Mouse (Mus musculus) liver, embryonic 11.5 days (tissue): Measurements from ENCODE around the gene Ikzf2. TPM values are rescaled to one million over a fixed set of nuclear protein-coding genes. Genes with fewer than 3 reads are reported as not detected.

Source experiments
- ATAC-seq: fragments of 200-750 bp; cut with Nextera tagmentation; replicated peaks from 2 replicates; pipeline ENCODE4 v1.8.0; 2017; ENCODE audit warnings: moderate number of reproducible peaks, mild to moderate bottlenecking, moderate TSS enrichment, moderate library complexity; ENCODE audit not compliant: low FRiP score
- DNase-seq: peaks from one replicate; pipeline ENCODE4 v3.0.0-alpha.2; 2017; ENCODE audit warnings: low spot score
- H3K27ac ChIP-seq: fragments of 300-500 bp; sonication (generic); 2 replicates; pipeline ENCODE4 v1.5.1; 2014; ENCODE audit warnings: mild to moderate bottlenecking, low read depth, low read length, control low read depth
- H3K27me3 ChIP-seq: fragments of 300-500 bp; sonication (generic); replicated peaks from 2 replicates; pipeline ENCODE4 v1.6.1; 2014; ENCODE audit warnings: low read length, mixed read lengths; ENCODE audit not compliant: control insufficient read depth, insufficient read depth
- H3K36me3 ChIP-seq: fragments of 300-500 bp; sonication (generic); 2 replicates; pipeline ENCODE4 v1.6.1; 2014; ENCODE audit warnings: mild to moderate bottlenecking, low read length, moderate library complexity, mixed read lengths; ENCODE audit not compliant: control insufficient read depth, insufficient read depth
- H3K4me1 ChIP-seq: fragments of 300-500 bp; sonication (generic); replicated peaks from 2 replicates; pipeline ENCODE4 v1.6.1; 2014; ENCODE audit warnings: low read length, mixed read lengths; ENCODE audit not compliant: control insufficient read depth, insufficient read depth
- H3K4me2 ChIP-seq: fragments of 300-500 bp; sonication (generic); 2 replicates; pipeline ENCODE4 v1.6.1; 2014; ENCODE audit warnings: mild to moderate bottlenecking, control low read depth, moderate library complexity
- H3K4me3 ChIP-seq: fragments of 300-500 bp; sonication (generic); 2 replicates; pipeline ENCODE4 v1.5.1; 2014; ENCODE audit warnings: low read depth, low read length, control low read depth
- H3K9ac ChIP-seq: fragments of 300-500 bp; sonication (generic); 2 replicates; pipeline ENCODE4 v1.6.1; 2014; ENCODE audit warnings: low read depth, low read length, control low read depth
- H3K9me3 ChIP-seq: fragments of 300-500 bp; sonication (generic); 2 replicates; pipeline ENCODE4 v1.6.1; 2016; ENCODE audit warnings: low read length, inconsistent platforms, mixed read lengths; ENCODE audit not compliant: control insufficient read depth
- WGBS: fragments of 180-500 bp; shearing (Covaris S2); extraction: QIAGEN DNeasy Blood & Tissue Kit; methylation state at CpG from one replicate; pipeline ENCODE4 v1.1.7; 2014; 5-methylcytosine and 5-hydroxymethylcytosine counted together
- polyA plus RNA-seq: library from polyadenylated mRNA; unstranded; fragments of >200 nt; fragmentation: Nextera tagmentation; extraction: Ambion mirVana; gene quantifications from 2 replicates; pipeline ENCODE4 v1.2.1, GENCODE M21; 2014

The Ikzf2 gene
- polyA plus RNA-seq, 1 experiment from 2014 or later: 3.5 TPM

DNA sequence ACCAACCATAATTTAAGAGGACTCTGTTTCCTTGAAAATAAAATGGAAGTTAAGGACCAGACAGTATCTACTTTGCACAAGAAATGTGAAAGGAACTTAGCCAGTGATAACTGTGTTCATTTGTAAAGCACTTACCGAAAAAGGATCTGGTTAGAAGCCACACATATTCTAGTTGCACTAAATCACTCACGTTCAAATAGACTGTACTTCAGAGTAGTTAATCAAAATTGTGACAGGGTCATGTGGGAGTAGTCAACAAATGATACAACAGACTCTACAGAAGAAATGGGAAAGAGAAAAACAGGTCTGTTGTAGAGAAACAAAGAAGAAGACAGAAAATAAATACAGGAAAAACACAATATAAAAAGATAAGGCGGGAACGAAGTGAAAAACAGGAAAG lies 158.3 kb downstream of the Ikzf2 start:
- no peaks in the 10 kb centered on the region for H3K4me1 ChIP-seq
- no peak overlapping the region for H3K4me3 ChIP-seq
- no peak overlapping the region for H3K9ac ChIP-seq
- H3K36me3 ChIP-seq: no peaks in the 10 kb centered on the region
- H3K27ac ChIP-seq: no peak overlapping the region
- no peak overlapping the region for H3K4me2 ChIP-seq
- ATAC-seq (no peak), DNase-seq (no peak)
- H3K9me3 ChIP-seq: no peaks in the 10 kb centered on the region
- H3K27me3 ChIP-seq: no peaks in the 10 kb centered on the region
- WGBS: 45% methylated on average over 4 of the region's 4 CpGs

- H3K9me3 ChIP-seq: no peaks in the 10 kb centered on the region
- H3K4me3 ChIP-seq: no peak overlapping the region
- no peaks in the 10 kb centered on the region for H3K36me3 ChIP-seq
- H3K4me2 ChIP-seq: no peak overlapping the region
- DNase-seq (no peak), ATAC-seq (no peak)
- 94% methylated on average over 2 of the region's 2 CpGs for WGBS
- no peak overlapping the region for H3K27ac ChIP-seq
- no peaks in the 10 kb centered on the region; the same call in none of the 2 replicates for H3K4me1 ChIP-seq
- no peaks in the 10 kb centered on the region for H3K27me3 ChIP-seq
- no peak overlapping the region for H3K9ac ChIP-seq
Observed at GRCm38 (mm10) chr1:69521656-69522055, 165.4 kb downstream of the Ikzf2 start.

DNA sequence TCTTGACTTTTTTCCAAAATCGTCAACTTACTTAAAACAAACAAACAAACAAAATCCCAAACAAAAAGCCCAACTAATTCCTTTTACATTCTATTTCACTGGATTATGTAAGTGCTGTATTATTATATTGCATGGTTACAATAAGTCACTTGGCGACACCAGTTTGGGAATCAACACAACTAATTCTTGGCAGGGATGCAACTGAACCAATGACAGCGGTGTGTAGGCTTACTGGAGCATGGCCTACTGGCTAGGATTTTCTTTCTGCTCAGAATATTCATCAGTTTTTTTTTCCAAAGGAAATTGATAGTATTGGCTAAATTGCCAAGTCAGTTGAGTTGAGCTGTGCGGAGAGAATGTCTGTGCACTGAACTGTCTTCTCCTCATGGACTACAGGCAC lies 167.7 kb downstream of the Ikzf2 start:
- ATAC-seq: no peak
- Histone ChIP-seq H3K36me3 (no peaks in the 10 kb centered on the region), H3K4me1 (peaks cover 16% of the 10 kb centered on the region), H3K9me3 (no peaks in the 10 kb centered on the region), H3K9ac (no peak overlapping the region), H3K27me3 (no peaks in the 10 kb centered on the region), H3K4me3 (no peak overlapping the region), H3K27ac (no peak overlapping the region), H3K4me2 (no peak overlapping the region)
- WGBS: 93% methylated on average over 4 of the region's 4 CpGs
- DNase-seq: no peak

- no peak overlapping the region for H3K4me2 ChIP-seq
- 57% methylated on average over 4 of the region's 4 CpGs for WGBS
- ATAC-seq: no peak
Observed at GRCm38 (mm10) chr1:69518012-69518411, 169.0 kb downstream of the Ikzf2 start.

DNA sequence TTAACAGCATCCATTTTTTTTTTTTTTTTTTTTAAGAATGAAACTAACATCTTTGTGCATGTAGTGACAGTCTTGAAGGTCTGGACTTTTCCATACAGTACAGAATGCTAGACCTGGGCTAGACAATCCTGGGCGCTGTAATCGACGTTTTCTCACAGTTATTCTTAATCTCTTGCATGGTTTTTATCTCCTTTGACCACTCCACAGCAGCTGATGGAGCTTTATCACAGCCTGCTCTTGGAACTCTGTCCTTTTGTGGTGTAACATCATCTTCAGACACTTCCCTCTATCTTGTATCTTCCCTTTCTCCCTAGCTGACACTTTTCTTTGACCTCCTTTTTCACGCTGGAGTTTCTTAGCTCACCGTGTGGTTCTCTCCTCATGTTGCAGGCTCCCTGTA lies 170.9 kb downstream of the Ikzf2 start:
- Histone ChIP-seq H3K9me3 (no peaks in the 10 kb centered on the region), H3K36me3 (no peaks in the 10 kb centered on the region), H3K4me1 (peaks cover 31% of the 10 kb centered on the region), H3K4me2 (peak overlapping the region; percentile 26), H3K9ac (no peak overlapping the region), H3K27me3 (no peaks in the 10 kb centered on the region), H3K27ac (no peak overlapping the region), H3K4me3 (no peak overlapping the region)
- 41% methylated on average over 5 of the region's 5 CpGs for WGBS
- no peak for DNase-seq
- peak; percentile 75 for ATAC-seq

More at GRCm38 (mm10) chr1:69518012-69518411, 169.0 kb downstream of the Ikzf2 start:
- peaks cover 29% of the 10 kb centered on the region for H3K4me1 ChIP-seq
- no peak overlapping the region for H3K27ac ChIP-seq
- no peaks in the 10 kb centered on the region for H3K27me3 ChIP-seq
- no peak for DNase-seq
- no peaks in the 10 kb centered on the region for H3K36me3 ChIP-seq
- no peak overlapping the region for H3K9ac ChIP-seq
- H3K4me3 ChIP-seq: no peak overlapping the region
- H3K9me3 ChIP-seq: no peaks in the 10 kb centered on the region

GRCm38 (mm10) chr1:69513595-69514250 lies 173.3 kb downstream of the Ikzf2 start:
- 7% methylated on average over 5 of the region's 5 CpGs for WGBS
- Histone ChIP-seq H3K9ac (no peak overlapping the region), H3K27me3 (no peaks in the 10 kb centered on the region), H3K27ac (peak overlapping the region; percentile 45; the same call in 1 of the 2 replicates), H3K4me2 (peak overlapping the region; percentile 53), H3K9me3 (no peaks in the 10 kb centered on the region), H3K4me3 (no peak overlapping the region; the same call in 1 of the 2 replicates), H3K36me3 (no peaks in the 10 kb centered on the region), H3K4me1 (peaks cover 31% of the 10 kb centered on the region)
- ATAC-seq (peak; percentile 80), DNase-seq (peak; percentile 46)

DNA sequence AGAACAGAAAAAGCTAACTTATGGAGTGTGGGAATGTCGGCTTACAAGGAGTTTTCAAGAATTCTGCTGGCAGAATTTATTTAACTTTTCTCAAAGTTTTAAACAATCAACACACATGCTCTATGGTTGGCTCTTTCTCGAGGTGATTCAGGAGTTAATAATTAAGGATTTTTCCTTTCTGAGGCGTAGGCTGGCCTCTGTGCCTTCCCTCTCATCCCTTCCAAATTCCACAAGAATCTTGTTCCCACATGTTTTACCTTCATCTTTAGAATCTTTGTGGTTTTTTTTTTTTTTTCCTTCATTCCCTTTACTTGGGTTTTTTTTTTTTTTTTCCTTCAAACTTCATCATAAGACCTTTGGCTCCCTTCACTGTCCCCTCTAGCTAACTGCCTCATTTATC lies 178.8 kb downstream of the Ikzf2 start:
- H3K9me3 ChIP-seq: no peaks in the 10 kb centered on the region
- 77% methylated on average over 3 of the region's 3 CpGs for WGBS
- no peak overlapping the region for H3K4me3 ChIP-seq
- DNase-seq: no peak
- no peak overlapping the region for H3K4me2 ChIP-seq
- no peaks in the 10 kb centered on the region for H3K36me3 ChIP-seq
- H3K9ac ChIP-seq: no peak overlapping the region
- no peaks in the 10 kb centered on the region for H3K27me3 ChIP-seq
- H3K4me1 ChIP-seq: peaks cover 13% of the 10 kb centered on the region
- ATAC-seq: no peak
- no peak overlapping the region for H3K27ac ChIP-seq

DNA sequence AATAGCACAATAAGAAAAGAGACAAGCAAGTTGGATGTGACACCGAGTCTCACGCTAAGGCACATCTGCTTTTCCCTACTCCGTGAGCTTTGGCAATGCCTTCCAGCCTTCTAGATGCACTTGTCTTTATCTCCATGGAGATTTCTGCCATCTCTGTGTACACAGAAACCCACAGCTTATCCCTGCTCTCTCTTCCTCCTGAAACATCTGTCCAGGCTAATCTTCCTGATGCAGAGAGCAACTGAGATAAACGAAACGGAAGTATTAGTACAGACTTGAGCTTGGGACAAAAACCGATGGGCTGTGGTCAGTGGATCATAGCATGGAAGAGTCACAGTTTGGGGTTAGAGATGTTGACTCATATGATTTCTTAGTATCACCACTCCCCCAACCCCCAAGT lies 179.5 kb downstream of the Ikzf2 start:
- Histone ChIP-seq H3K36me3 (no peaks in the 10 kb centered on the region), H3K27me3 (no peaks in the 10 kb centered on the region), H3K4me1 (peaks cover 8% of the 10 kb centered on the region; the same call in 1 of the 2 replicates), H3K9ac (no peak overlapping the region), H3K27ac (no peak overlapping the region), H3K4me3 (no peak overlapping the region), H3K4me2 (no peak overlapping the region), H3K9me3 (no peaks in the 10 kb centered on the region)
- DNase-seq (no peak), ATAC-seq (peak; percentile 65)
- 34% methylated on average over 6 of the region's 6 CpGs for WGBS

GRCm38 (mm10) chr1:69506615-69507159 lies 180.4 kb downstream of the Ikzf2 start:
- Histone ChIP-seq H3K9ac (no peak overlapping the region), H3K4me1 (peaks cover 8% of the 10 kb centered on the region; the same call in 1 of the 2 replicates), H3K27me3 (no peaks in the 10 kb centered on the region), H3K4me3 (no peak overlapping the region), H3K27ac (no peak overlapping the region), H3K4me2 (no peak overlapping the region), H3K9me3 (no peaks in the 10 kb centered on the region), H3K36me3 (no peaks in the 10 kb centered on the region)
- peak; percentile 42 for ATAC-seq
- WGBS: 84% methylated on average over 7 of the region's 7 CpGs
- no peak for DNase-seq
